Mouse (Mus musculus): Measurements from ENCODE around the gene Cyp3a41b. TPM values are rescaled to one million over a fixed set of nuclear protein-coding genes. Genes with fewer than 3 reads are reported as not detected.
"Not testable (repeated sequence)": the region's sequence is repeated elsewhere in the genome, so short reads cannot be mapped to it uniquely, and the experiment has no call there.

Gene Cyp3a41b
- polyA plus RNA-seq (2015; fragmentation: Nextera tagmentation; extraction: Ambion mirVana) = 0.08 TPM in 1 of 2 replicates, not detected in the other

DNA sequence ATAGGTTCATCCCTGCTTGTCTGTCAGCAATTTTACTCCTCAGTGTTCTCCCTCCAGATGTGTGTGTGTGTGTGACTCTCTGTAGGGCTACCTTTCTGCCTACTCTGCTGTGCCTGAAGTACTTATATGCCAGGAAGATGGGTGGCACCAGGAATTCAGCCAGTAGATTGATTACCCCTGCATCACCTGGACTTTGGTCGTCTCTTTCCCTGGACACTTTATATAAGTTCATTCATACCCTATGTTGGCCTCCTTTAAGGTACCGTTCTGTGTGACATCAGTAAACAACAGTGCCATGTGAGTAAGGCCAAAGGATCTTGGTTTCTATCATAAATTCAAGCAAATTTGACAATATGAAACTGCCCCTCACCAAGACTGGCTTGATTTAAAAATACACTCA is at the start of gene Cyp3a41b:
Cyp3a41b (minus strand) TSS at position 101 of the 400 bp plus-strand sequence.
- not testable (repeated sequence) for DNase-seq (ENCODE audit: low spot score)

- not testable (repeated sequence) for DNase-seq (ENCODE audit: low spot score)
Measured at GRCm38 (mm10) chr5:145632286-145632685, 47.8 kb upstream of the Cyp3a41b start.

- not testable (repeated sequence) for DNase-seq (ENCODE audit: low spot score)
Measured at GRCm38 (mm10) chr5:145604891-145605290, 20.4 kb upstream of the Cyp3a41b start.

GRCm38 (mm10) chr5:145597851-145598250 is 13.3 kb upstream of the Cyp3a41b start:
- DNase-seq (ENCODE audit: low spot score) = not testable (repeated sequence)

GRCm38 (mm10) chr5:145577321-145577720 is 7.2 kb downstream of the Cyp3a41b start:
- not testable (repeated sequence) for DNase-seq (ENCODE audit: low spot score)

GRCm38 (mm10) chr5:145575660-145576059 is 8.9 kb downstream of the Cyp3a41b start:
- not testable (repeated sequence) for DNase-seq (ENCODE audit: low spot score)

DNA sequence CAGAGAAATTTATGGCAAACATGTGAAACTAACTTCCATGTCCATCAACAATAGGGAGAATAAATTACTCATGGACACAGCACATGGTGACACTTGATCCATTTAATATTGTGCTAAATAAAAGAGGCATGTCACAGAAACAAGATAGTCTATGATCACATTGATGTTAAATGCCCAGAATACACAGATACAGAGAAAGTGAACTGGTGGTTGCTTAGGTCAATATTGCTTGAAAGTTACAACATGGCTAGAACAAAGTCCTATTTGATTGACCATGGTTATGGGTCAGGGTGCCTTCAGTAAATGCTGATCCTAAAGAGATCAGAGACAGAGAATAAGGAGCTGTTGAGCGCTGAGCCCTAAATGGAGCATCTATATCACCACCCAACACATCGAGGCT is 12.6 kb downstream of the Cyp3a41b start:
- not testable (repeated sequence) for DNase-seq (ENCODE audit: low spot score)

Other genes starting within 250 kb of the Cyp3a41b start
- not detected in 2 replicates for gene Cyp3a57, start 239.5 kb downstream of the Cyp3a41b start, polyA plus RNA-seq (2015; fragmentation: Nextera tagmentation; extraction: Ambion mirVana)
- gene Cyp3a16, start 115.0 kb downstream of the Cyp3a41b start, polyA plus RNA-seq (2015; fragmentation: Nextera tagmentation; extraction: Ambion mirVana) = not detected in 2 replicates
- 0.06 TPM in 1 of 2 replicates, not detected in the other for gene Cyp3a41a, start 135.4 kb upstream of the Cyp3a41b start, polyA plus RNA-seq (2015; fragmentation: Nextera tagmentation; extraction: Ambion mirVana)
- not detected in 2 replicates for gene Cyp3a44, start 221.1 kb upstream of the Cyp3a41b start, polyA plus RNA-seq (2015; fragmentation: Nextera tagmentation; extraction: Ambion mirVana)